Mouse (Mus musculus) small intestine, adult 2 months (tissue): ENCODE measurements around the gene Dab2ip. TPM values are rescaled to one million over a fixed set of nuclear protein-coding genes. Genes with fewer than 3 reads are reported as not detected.
A peak's percentile ranks its signal among the peaks of the same experiment; 100 is the strongest.

Experiments used
- H3K27ac ChIP-seq: fragments of 200-500 bp; 2 replicates; pipeline ENCODE4 v1.5.1; 2012; ENCODE audit warnings: low read depth, low read length, control low read depth, inconsistent platforms; ENCODE audit not compliant: insufficient read depth
- H3K27me3 ChIP-seq: fragments of 200-500 bp; 2 replicates; pipeline ENCODE4 v1.6.1; 2012; ENCODE audit warnings: mild to moderate bottlenecking, moderate library complexity, low read length, inconsistent platforms; ENCODE audit not compliant: control insufficient read depth, insufficient read depth
- H3K36me3 ChIP-seq: fragments of 200-500 bp; 2 replicates; pipeline ENCODE4 v1.6.1; 2012; ENCODE audit warnings: mild to moderate bottlenecking, low read length, control low read depth, inconsistent platforms; ENCODE audit not compliant: control insufficient read depth, insufficient read depth
- H3K4me1 ChIP-seq: fragments of 200-500 bp; 2 replicates; pipeline ENCODE4 v1.6.1; 2012; ENCODE audit warnings: low read length, inconsistent platforms, mixed read lengths; ENCODE audit not compliant: control insufficient read depth, insufficient read depth, insufficient read length
- H3K4me3 ChIP-seq: fragments of 200-500 bp; 2 replicates; pipeline ENCODE4 v1.5.1; 2012; ENCODE audit warnings: low read depth, mild to moderate bottlenecking, control low read depth, inconsistent platforms, low read length, moderate library complexity
- CTCF ChIP-seq: fragments of 200-500 bp; IDR thresholded peaks from 2 replicates; pipeline ENCODE4 v1.5.1; 2012; ENCODE audit warnings: low read depth, mild to moderate bottlenecking, control low read depth, inconsistent platforms, low read length, moderate library complexity, mixed read lengths; ENCODE audit not compliant: insufficient replicate concordance, insufficient read length; ENCODE audit errors: extremely low read depth
- POLR2A ChIP-seq: fragments of 200-500 bp; IDR thresholded peaks from 2 replicates; pipeline ENCODE4 v1.6.1; 2012; ENCODE audit warnings: low read depth, mild to moderate bottlenecking, control low read depth, inconsistent platforms, low read length, moderate library complexity
- WGBS: fragments of 180-500 bp; shearing (Covaris S2); methylation state at CpG from one replicate; pipeline ENCODE4 v1.1.7; 2018; 5-methylcytosine and 5-hydroxymethylcytosine counted together
- polyA plus RNA-seq: library from polyadenylated mRNA; depleted of rRNA; stranded (reverse); fragments of >200 nt; gene quantifications from 2 replicates; pipeline ENCODE4 v1.2.3, GENCODE M21; 2012

Dab2ip gene
- polyA plus RNA-seq, 1 experiment, result 140 TPM

DNA sequence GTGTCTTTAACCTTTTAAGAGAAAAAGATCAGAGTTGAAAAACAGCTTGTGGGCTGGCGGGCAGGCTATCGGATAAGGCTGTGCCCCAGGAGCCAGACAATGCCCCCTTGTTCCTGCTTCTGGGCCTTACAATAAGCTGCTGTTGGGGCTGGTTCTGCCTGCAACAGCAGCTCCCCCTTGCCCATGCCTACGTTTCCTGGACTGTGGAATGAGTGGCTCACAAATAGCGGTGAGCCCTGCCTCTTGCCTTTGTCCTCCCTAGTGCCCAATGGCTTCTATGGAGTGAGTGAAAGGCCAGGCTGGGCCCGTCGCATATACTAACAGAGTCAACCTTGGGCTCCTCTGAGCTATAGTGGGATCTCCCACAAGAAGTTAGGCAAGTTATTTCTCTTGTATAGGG is 144.5 kb downstream of the Dab2ip start:
- Histone ChIP-seq H3K27ac (no peak overlapping the region), H3K36me3 (peaks cover 10% of the 10 kb centered on the region), H3K4me1 (peaks cover 27% of the 10 kb centered on the region), H3K27me3 (no peaks in the 10 kb centered on the region), H3K4me3 (no peak overlapping the region)
- TF ChIP-seq POLR2A (no peak; the same call in 1 of the 2 replicates), CTCF (no peak)
- WGBS, result 52% methylated on average over 6 of the region's 6 CpGs

DNA sequence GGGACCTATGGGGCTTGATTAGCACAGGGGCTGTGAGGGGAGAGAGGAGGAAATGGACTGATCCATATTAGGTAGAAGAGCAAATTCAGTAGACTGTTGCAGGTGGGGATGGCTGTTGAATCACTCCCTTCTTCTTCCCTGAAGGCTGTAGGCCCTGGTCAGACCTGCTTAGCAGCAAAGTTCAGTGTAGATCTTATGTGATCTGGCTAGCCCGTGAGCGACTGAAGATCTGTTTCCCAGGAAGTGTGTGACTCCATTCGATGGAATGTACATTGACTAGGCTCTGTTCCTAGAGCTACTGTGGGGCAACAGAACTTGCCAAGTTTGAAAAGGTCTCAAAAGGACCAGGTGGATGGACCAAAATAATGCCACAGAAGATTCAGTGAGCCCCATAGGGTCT is 145.2 kb downstream of the Dab2ip start:
- peaks cover 23% of the 10 kb centered on the region for H3K4me1 ChIP-seq
- H3K36me3 ChIP-seq, result peaks cover 14% of the 10 kb centered on the region
- 23% methylated on average over 3 of the region's 3 CpGs for WGBS
- H3K27ac ChIP-seq, result 0 out of 2 replicates have a peak overlapping the region, but pooled peaks have one; percentile 14
- H3K4me3 ChIP-seq, result no peak overlapping the region
- TF ChIP-seq CTCF (no peak), POLR2A (no peak)
- no peaks in the 10 kb centered on the region for H3K27me3 ChIP-seq

DNA sequence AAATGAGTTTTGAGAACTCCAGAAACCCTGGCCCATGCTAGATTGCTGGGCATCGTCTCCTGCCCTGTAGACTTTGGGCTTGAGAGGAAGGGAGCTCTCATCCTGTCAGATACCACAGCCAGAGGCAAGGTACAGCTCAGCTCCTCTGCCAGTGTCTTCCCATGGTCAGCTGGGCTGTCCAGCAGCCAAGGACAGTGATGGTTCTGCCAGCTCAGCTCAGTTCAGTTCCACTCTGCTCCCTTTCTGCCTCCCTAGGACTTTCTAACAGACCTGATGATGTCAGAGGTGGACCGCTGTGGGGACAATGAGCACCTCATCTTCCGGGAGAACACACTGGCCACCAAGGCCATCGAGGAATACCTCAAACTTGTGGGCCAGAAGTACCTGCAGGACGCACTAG is 154.5 kb downstream of the Dab2ip start:
- no peaks in the 10 kb centered on the region for H3K27me3 ChIP-seq
- TF ChIP-seq CTCF (no peak), POLR2A (no peak)
- no peaks in the 10 kb centered on the region for H3K4me1 ChIP-seq
- 94% methylated on average over 5 of the region's 5 CpGs for WGBS
- no peak overlapping the region for H3K4me3 ChIP-seq
- H3K27ac ChIP-seq, result no peak overlapping the region
- peaks cover 86% of the 10 kb centered on the region for H3K36me3 ChIP-seq

- H3K27me3 ChIP-seq, result no peaks in the 10 kb centered on the region
- H3K4me1 ChIP-seq, result no peaks in the 10 kb centered on the region
- TF ChIP-seq CTCF (no peak), POLR2A (no peak)
- 69% methylated on average over 7 of the region's 7 CpGs for WGBS
- H3K36me3 ChIP-seq, result peaks cover 88% of the 10 kb centered on the region
- no peak overlapping the region for H3K4me3 ChIP-seq
- no peak overlapping the region for H3K27ac ChIP-seq
Measured at GRCm38 (mm10) chr2:35713460-35713859, 155.4 kb downstream of the Dab2ip start.

GRCm38 (mm10) chr2:35714742-35715167 is 156.7 kb downstream of the Dab2ip start:
- TF ChIP-seq POLR2A (no peak), CTCF (no peak)
- H3K36me3 ChIP-seq, result peaks cover 89% of the 10 kb centered on the region
- no peak overlapping the region for H3K4me3 ChIP-seq
- no peaks in the 10 kb centered on the region for H3K27me3 ChIP-seq
- WGBS, result 45% methylated on average over 8 of the region's 8 CpGs
- no peaks in the 10 kb centered on the region for H3K4me1 ChIP-seq
- H3K27ac ChIP-seq, result no peak overlapping the region

- no peaks in the 10 kb centered on the region for H3K4me1 ChIP-seq
- WGBS, result 84% methylated on average over 3 of the region's 3 CpGs
- H3K4me3 ChIP-seq, result no peak overlapping the region
- H3K27me3 ChIP-seq, result no peaks in the 10 kb centered on the region
- no peak for TF ChIP-seq POLR2A
- no peak for TF ChIP-seq CTCF
- no peak overlapping the region for H3K27ac ChIP-seq
- H3K36me3 ChIP-seq, result peaks cover 89% of the 10 kb centered on the region
Measured at GRCm38 (mm10) chr2:35715485-35715884, 157.4 kb downstream of the Dab2ip start.

DNA sequence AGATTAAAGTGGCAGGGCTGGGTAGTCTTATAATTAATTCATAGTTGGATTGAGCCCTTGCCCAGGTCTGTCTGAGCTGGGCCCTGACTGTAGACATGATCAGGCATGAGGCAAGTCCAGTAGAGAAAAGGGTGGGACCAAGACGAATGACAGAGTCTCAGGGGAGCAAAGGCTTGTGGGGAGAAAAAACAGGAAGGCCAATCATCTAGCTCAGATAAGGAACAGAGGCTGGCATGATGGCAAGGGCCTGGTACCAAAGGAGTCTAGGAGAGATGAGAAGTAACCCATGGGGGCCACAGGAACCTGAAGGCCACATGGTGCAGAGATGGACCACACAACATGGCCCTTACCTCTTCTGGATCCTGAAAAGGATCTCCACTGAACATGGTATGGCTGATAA is 158.1 kb downstream of the Dab2ip start:
- H3K4me3 ChIP-seq, result no peak overlapping the region
- 60% methylated on average over 1 of the region's 1 CpGs for WGBS
- H3K4me1 ChIP-seq, result no peaks in the 10 kb centered on the region
- TF ChIP-seq CTCF, result no peak
- no peak for TF ChIP-seq POLR2A
- no peak overlapping the region for H3K27ac ChIP-seq
- peaks cover 89% of the 10 kb centered on the region for H3K36me3 ChIP-seq
- H3K27me3 ChIP-seq, result no peaks in the 10 kb centered on the region

DNA sequence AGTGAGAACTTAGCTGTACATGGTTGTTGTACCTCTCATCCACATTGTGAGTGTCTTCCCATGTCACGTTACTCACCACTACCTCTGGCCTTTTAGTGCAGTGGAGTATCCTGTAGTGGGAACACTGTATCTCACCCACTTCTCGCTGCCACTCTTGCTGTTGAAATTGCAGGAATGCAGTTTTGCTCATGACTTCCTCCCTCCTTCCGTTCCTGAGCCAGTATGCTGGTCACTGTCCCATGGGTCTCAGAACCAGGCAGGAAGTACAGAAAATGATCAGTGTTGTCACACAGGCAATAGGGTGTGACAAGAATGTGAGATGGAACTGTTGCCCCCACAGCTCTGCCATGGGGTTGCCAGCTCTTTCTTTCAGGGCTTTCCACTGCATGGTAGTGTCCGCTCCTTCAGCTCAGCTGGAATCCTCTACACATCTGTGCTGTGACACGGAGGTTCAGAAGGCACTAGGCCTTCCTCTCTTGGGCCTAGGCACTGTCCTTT is 160.0 kb downstream of the Dab2ip start:
- H3K27ac ChIP-seq, result no peak overlapping the region
- peaks cover 90% of the 10 kb centered on the region for H3K36me3 ChIP-seq
- TF ChIP-seq POLR2A, result no peak
- no peak for TF ChIP-seq CTCF
- WGBS, result 85% methylated on average over 5 of the region's 5 CpGs
- no peak overlapping the region for H3K4me3 ChIP-seq
- H3K4me1 ChIP-seq, result no peaks in the 10 kb centered on the region
- H3K27me3 ChIP-seq, result no peaks in the 10 kb centered on the region
